Mouse (Mus musculus): ENCODE data around the gene Suco. TPM values are rescaled to one million over a fixed set of nuclear protein-coding genes. Genes with fewer than 3 reads are reported as not detected.
A peak's percentile ranks its signal among the peaks of the same experiment; 100 is the strongest.

Suco gene
- total and polyA plus RNA-seq, 2 experiments from 2014 or later: 10.0 to 17.0 TPM

DNA sequence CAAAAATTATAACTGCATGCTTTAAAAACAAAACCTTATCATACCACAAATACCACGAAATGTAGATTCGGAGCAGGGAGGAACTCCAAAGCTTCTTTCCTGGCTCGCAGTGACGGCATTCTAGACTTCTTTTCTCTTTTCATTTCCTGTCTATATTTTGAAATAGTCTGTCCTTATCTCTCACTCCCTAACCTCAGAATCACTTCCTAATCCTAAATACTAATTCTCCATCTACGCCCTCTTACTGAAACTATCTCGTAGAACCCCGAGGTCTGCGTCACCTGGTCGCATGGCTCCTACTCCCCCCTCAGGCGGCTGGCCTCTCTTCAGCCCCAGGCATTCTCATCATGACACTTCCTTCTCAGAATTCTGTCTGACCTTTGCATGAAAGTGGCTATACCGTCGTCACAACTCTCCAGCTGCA is 109.4 kb downstream of the Suco start:
- WGBS: 30% methylated on average over 12 of the region's 12 CpGs
- H3K36me3 ChIP-seq (replicated peaks; ENCODE audit: control insufficient read depth, insufficient read depth, low read length): no peaks in the 10 kb centered on the region
- no peaks in the 10 kb centered on the region for H3K27me3 ChIP-seq (ENCODE audit: control insufficient read depth, insufficient read depth, low read length)
- no peak overlapping the region for H3K27ac ChIP-seq (ENCODE audit: low read depth)
- peak overlapping the region; percentile 28; the same call in 1 of the 2 replicates for H3K4me3 ChIP-seq (ENCODE audit: low read depth, low read length)
- H3K4me1 ChIP-seq (ENCODE audit: control insufficient read depth, insufficient read depth): no peaks in the 10 kb centered on the region
- ATAC-seq (ENCODE audit: insufficient read depth, low read depth): no peak
- TF ChIP-seq EP300 (IDR thresholded peaks at IDR 0.05; ENCODE audit: low read depth) (no peak), CTCF (IDR thresholded peaks at IDR 0.05; ENCODE audit: low read depth) (no peak)
- peak; percentile 21 for DNase-seq (ENCODE audit: low spot score)
- no peak overlapping the region for H3K9ac ChIP-seq (replicated peaks; ENCODE audit: low read depth, low read length)
- H3K9me3 ChIP-seq (replicated peaks; ENCODE audit: control insufficient read depth, low read length): no peaks in the 10 kb centered on the region
- H3K4me2 ChIP-seq (ENCODE audit: low read depth, low read length): peak overlapping the region; percentile 52

DNA sequence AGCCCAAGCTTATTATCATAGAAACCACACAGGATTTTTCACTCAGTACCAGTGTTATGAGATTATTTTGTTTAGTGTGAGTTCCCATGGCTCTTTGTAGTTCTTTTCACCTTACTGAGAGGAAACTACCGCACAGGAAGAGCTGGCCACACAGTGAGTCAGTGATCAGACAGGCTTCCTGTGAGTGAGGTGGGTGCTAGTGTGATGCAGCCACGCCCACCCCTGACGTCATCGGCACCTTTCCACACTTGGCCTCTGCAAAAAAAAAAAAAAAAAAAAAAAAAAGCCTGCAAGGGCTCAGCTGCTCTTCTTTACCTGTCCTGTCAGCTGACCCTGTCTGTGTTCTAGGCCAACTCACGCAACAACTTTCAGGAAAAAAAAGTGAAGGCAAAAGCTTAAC is 109.8 kb downstream of the Suco start:
- Histone ChIP-seq H3K4me2 (ENCODE audit: low read depth, low read length) (peak overlapping the region; percentile 52), H3K36me3 (replicated peaks; ENCODE audit: control insufficient read depth, insufficient read depth, low read length) (no peaks in the 10 kb centered on the region), H3K4me3 (ENCODE audit: low read depth, low read length) (peak overlapping the region; percentile 28; the same call in 1 of the 2 replicates), H3K27me3 (ENCODE audit: control insufficient read depth, insufficient read depth, low read length) (no peaks in the 10 kb centered on the region), H3K9ac (replicated peaks; ENCODE audit: low read depth, low read length) (no peak overlapping the region), H3K27ac (ENCODE audit: low read depth) (no peak overlapping the region), H3K9me3 (replicated peaks; ENCODE audit: control insufficient read depth, low read length) (no peaks in the 10 kb centered on the region), H3K4me1 (ENCODE audit: control insufficient read depth, insufficient read depth) (no peaks in the 10 kb centered on the region)
- DNase-seq (ENCODE audit: low spot score) (no peak), ATAC-seq (ENCODE audit: insufficient read depth, low read depth) (peak; percentile 51; the same call in 1 of the 2 replicates)
- no peak for TF ChIP-seq EP300 (IDR thresholded peaks at IDR 0.05; ENCODE audit: low read depth)
- no peak for TF ChIP-seq CTCF (IDR thresholded peaks at IDR 0.05; ENCODE audit: low read depth)
- WGBS: 28% methylated on average over 5 of the region's 5 CpGs

Other genes with a start within 250 kb of the Suco start
- not detected in 2 replicates for gene Fasl, start 88.2 kb downstream of the Suco start, total RNA-seq (2014; rRNA removed; ENCODE audit: low replicate concordance)
- gene Fasl, start 88.2 kb downstream of the Suco start, polyA plus RNA-seq (2015; fragmentation: Nextera tagmentation; extraction: Ambion mirVana): not detected in 2 replicates
- gene Pigc, start 92.5 kb upstream of the Suco start, total RNA-seq (2014; rRNA removed; ENCODE audit: low replicate concordance): 19.1 and 24.0 TPM in 2 replicates
- gene Pigc, start 92.5 kb upstream of the Suco start, polyA plus RNA-seq (2015; fragmentation: Nextera tagmentation; extraction: Ambion mirVana): 25.0 and 25.8 TPM in 2 replicates
- gene 4930558K02Rik, start 103.0 kb upstream of the Suco start, total RNA-seq (2014; rRNA removed; ENCODE audit: low replicate concordance): not detected in 2 replicates
- gene 4930558K02Rik, start 103.0 kb upstream of the Suco start, polyA plus RNA-seq (2015; fragmentation: Nextera tagmentation; extraction: Ambion mirVana): not detected in 2 replicates